Mouse (Mus musculus): ENCODE measurements around the gene Gabbr2. TPM values are rescaled to one million over a fixed set of nuclear protein-coding genes. Genes with fewer than 3 reads are reported as not detected.

The Gabbr2 gene
- polyA plus RNA-seq, 1 experiment from 2014 or later = 3.0 TPM

- Histone ChIP-seq H3K9me3 (no peaks in the 10 kb centered on the region), H3K4me2 (replicated peaks) (no peak overlapping the region), H3K27me3 (replicated peaks) (no peaks in the 10 kb centered on the region), H3K9ac (no peak overlapping the region), H3K4me3 (no peak overlapping the region), H3K4me1 (no peaks in the 10 kb centered on the region), H3K36me3 (no peaks in the 10 kb centered on the region), H3K27ac (no peak overlapping the region)
- WGBS = 59% methylated on average over 6 of the region's 6 CpGs
- ATAC-seq (ENCODE audit: low FRiP score, low read depth) = no peak
Observed at GRCm38 (mm10) chr4:46710018-46710417, 281.7 kb downstream of the Gabbr2 start.

- no peak overlapping the region for H3K9ac ChIP-seq
- no peaks in the 10 kb centered on the region for H3K27me3 ChIP-seq (replicated peaks)
- WGBS = 57% methylated on average over 7 of the region's 7 CpGs
Observed at GRCm38 (mm10) chr4:46709492-46709891, 282.2 kb downstream of the Gabbr2 start.

GRCm38 (mm10) chr4:46705739-46706138, 285.9 kb downstream of the Gabbr2 start:
- no peaks in the 10 kb centered on the region for H3K36me3 ChIP-seq
- no peaks in the 10 kb centered on the region for H3K27me3 ChIP-seq (replicated peaks)
- no peaks in the 10 kb centered on the region for H3K4me1 ChIP-seq
- H3K4me2 ChIP-seq (replicated peaks) = no peak overlapping the region
- no peak overlapping the region for H3K27ac ChIP-seq
- no peak overlapping the region for H3K4me3 ChIP-seq
- no peak for ATAC-seq (ENCODE audit: low FRiP score, low read depth)
- H3K9ac ChIP-seq = no peak overlapping the region
- no peaks in the 10 kb centered on the region for H3K9me3 ChIP-seq
- 85% methylated on average over 12 of the region's 12 CpGs for WGBS

More at GRCm38 (mm10) chr4:46709492-46709891, 282.2 kb downstream of the Gabbr2 start:
- Histone ChIP-seq H3K9me3 (no peaks in the 10 kb centered on the region), H3K4me2 (replicated peaks) (no peak overlapping the region), H3K36me3 (no peaks in the 10 kb centered on the region), H3K4me1 (no peaks in the 10 kb centered on the region), H3K4me3 (no peak overlapping the region), H3K27ac (no peak overlapping the region)
- ATAC-seq (ENCODE audit: low FRiP score, low read depth) = no peak

GRCm38 (mm10) chr4:46703146-46703545, 288.5 kb downstream of the Gabbr2 start:
- Histone ChIP-seq H3K4me3 (no peak overlapping the region), H3K4me2 (replicated peaks) (no peak overlapping the region), H3K9ac (no peak overlapping the region), H3K27ac (no peak overlapping the region), H3K36me3 (no peaks in the 10 kb centered on the region), H3K27me3 (replicated peaks) (no peaks in the 10 kb centered on the region), H3K4me1 (no peaks in the 10 kb centered on the region), H3K9me3 (no peaks in the 10 kb centered on the region)
- WGBS = 96% methylated on average over 10 of the region's 10 CpGs
- no peak for ATAC-seq (ENCODE audit: low FRiP score, low read depth)

- Histone ChIP-seq H3K36me3 (no peaks in the 10 kb centered on the region), H3K9ac (no peak overlapping the region), H3K4me2 (replicated peaks) (no peak overlapping the region), H3K27ac (no peak overlapping the region), H3K4me1 (no peaks in the 10 kb centered on the region), H3K9me3 (no peaks in the 10 kb centered on the region), H3K4me3 (no peak overlapping the region), H3K27me3 (replicated peaks) (no peaks in the 10 kb centered on the region)
- 82% methylated on average over 10 of the region's 10 CpGs for WGBS
- no peak for ATAC-seq (ENCODE audit: low FRiP score, low read depth)
Observed at GRCm38 (mm10) chr4:46700223-46700651, 291.4 kb downstream of the Gabbr2 start.

GRCm38 (mm10) chr4:46696467-46696866, 295.2 kb downstream of the Gabbr2 start:
- WGBS = 77% methylated on average over 6 of the region's 6 CpGs
- no peak overlapping the region for H3K4me2 ChIP-seq (replicated peaks)
- ATAC-seq (ENCODE audit: low FRiP score, low read depth) = no peak
- H3K9ac ChIP-seq = no peak overlapping the region
- no peaks in the 10 kb centered on the region for H3K4me1 ChIP-seq
- H3K9me3 ChIP-seq = no peaks in the 10 kb centered on the region
- no peak overlapping the region for H3K27ac ChIP-seq
- H3K27me3 ChIP-seq (replicated peaks) = no peaks in the 10 kb centered on the region
- no peaks in the 10 kb centered on the region for H3K36me3 ChIP-seq
- H3K4me3 ChIP-seq = no peak overlapping the region

- Histone ChIP-seq H3K4me3 (no peak overlapping the region), H3K9me3 (no peaks in the 10 kb centered on the region), H3K4me2 (replicated peaks) (no peak overlapping the region), H3K27me3 (replicated peaks) (peaks cover 3% of the 10 kb centered on the region; the same call in 1 of the 2 replicates), H3K4me1 (no peaks in the 10 kb centered on the region), H3K27ac (no peak overlapping the region), H3K9ac (no peak overlapping the region), H3K36me3 (no peaks in the 10 kb centered on the region)
- 86% methylated on average over 8 of the region's 8 CpGs for WGBS
- no peak for ATAC-seq (ENCODE audit: low FRiP score, low read depth)
Observed at GRCm38 (mm10) chr4:46690565-46690964, 301.1 kb downstream of the Gabbr2 start.

- H3K27ac ChIP-seq = no peak overlapping the region
- no peak overlapping the region for H3K4me2 ChIP-seq (replicated peaks)
- 86% methylated on average over 8 of the region's 8 CpGs for WGBS
- H3K9ac ChIP-seq = no peak overlapping the region
- H3K36me3 ChIP-seq = no peaks in the 10 kb centered on the region
- no peaks in the 10 kb centered on the region for H3K9me3 ChIP-seq
- H3K27me3 ChIP-seq (replicated peaks) = peaks cover 3% of the 10 kb centered on the region; the same call in 1 of the 2 replicates
- no peak overlapping the region for H3K4me3 ChIP-seq
- ATAC-seq (ENCODE audit: low FRiP score, low read depth) = no peak
- H3K4me1 ChIP-seq = no peaks in the 10 kb centered on the region
Observed at GRCm38 (mm10) chr4:46690023-46690420, 301.7 kb downstream of the Gabbr2 start.

GRCm38 (mm10) chr4:46689397-46690022, 302.2 kb downstream of the Gabbr2 start:
- Histone ChIP-seq H3K9ac (no peak overlapping the region), H3K9me3 (no peaks in the 10 kb centered on the region), H3K4me3 (no peak overlapping the region), H3K36me3 (no peaks in the 10 kb centered on the region), H3K27ac (no peak overlapping the region), H3K4me1 (no peaks in the 10 kb centered on the region), H3K27me3 (replicated peaks) (peaks cover 3% of the 10 kb centered on the region; the same call in 1 of the 2 replicates), H3K4me2 (replicated peaks) (no peak overlapping the region)
- ATAC-seq (ENCODE audit: low FRiP score, low read depth) = peak; percentile 61
- 46% methylated on average over 15 of the region's 15 CpGs for WGBS

- 83% methylated on average over 14 of the region's 14 CpGs for WGBS
Observed at GRCm38 (mm10) chr4:46688213-46688832, 303.4 kb downstream of the Gabbr2 start.

GRCm38 (mm10) chr4:46684160-46684559, 307.5 kb downstream of the Gabbr2 start:
- Histone ChIP-seq H3K9ac (no peak overlapping the region), H3K9me3 (no peaks in the 10 kb centered on the region), H3K4me2 (replicated peaks) (no peak overlapping the region), H3K4me3 (no peak overlapping the region), H3K27ac (no peak overlapping the region), H3K36me3 (no peaks in the 10 kb centered on the region), H3K27me3 (replicated peaks) (no peaks in the 10 kb centered on the region), H3K4me1 (no peaks in the 10 kb centered on the region)
- WGBS = 72% methylated on average over 6 of the region's 6 CpGs
- no peak for ATAC-seq (ENCODE audit: low FRiP score, low read depth)

More at GRCm38 (mm10) chr4:46688213-46688832, 303.4 kb downstream of the Gabbr2 start:
- ATAC-seq (ENCODE audit: low FRiP score, low read depth) = no peak
- Histone ChIP-seq H3K4me2 (replicated peaks) (no peak overlapping the region), H3K27me3 (replicated peaks) (peaks cover 3% of the 10 kb centered on the region; the same call in 1 of the 2 replicates), H3K9ac (no peak overlapping the region), H3K27ac (no peak overlapping the region), H3K4me3 (no peak overlapping the region), H3K36me3 (no peaks in the 10 kb centered on the region), H3K4me1 (no peaks in the 10 kb centered on the region), H3K9me3 (no peaks in the 10 kb centered on the region)

- Histone ChIP-seq H3K4me3 (no peak overlapping the region), H3K36me3 (no peaks in the 10 kb centered on the region), H3K9ac (no peak overlapping the region), H3K4me2 (replicated peaks) (no peak overlapping the region), H3K27ac (no peak overlapping the region), H3K27me3 (replicated peaks) (no peaks in the 10 kb centered on the region), H3K9me3 (no peaks in the 10 kb centered on the region), H3K4me1 (no peaks in the 10 kb centered on the region)
- no peak for ATAC-seq (ENCODE audit: low FRiP score, low read depth)
- WGBS = 64% methylated on average over 3 of the region's 3 CpGs
Observed at GRCm38 (mm10) chr4:46676646-46677045, 315.0 kb downstream of the Gabbr2 start.

- no peak overlapping the region for H3K4me3 ChIP-seq
- no peak overlapping the region for H3K9ac ChIP-seq
- no peaks in the 10 kb centered on the region for H3K36me3 ChIP-seq
- H3K27me3 ChIP-seq (replicated peaks) = no peaks in the 10 kb centered on the region
- no peaks in the 10 kb centered on the region for H3K4me1 ChIP-seq
- H3K9me3 ChIP-seq = no peaks in the 10 kb centered on the region
- no peak overlapping the region for H3K4me2 ChIP-seq (replicated peaks)
- no peak for ATAC-seq (ENCODE audit: low FRiP score, low read depth)
- H3K27ac ChIP-seq = no peak overlapping the region
- WGBS = 59% methylated on average over 4 of the region's 4 CpGs
Observed at GRCm38 (mm10) chr4:46675992-46676391, 315.7 kb downstream of the Gabbr2 start.

Measured in neural tube, embryonic 12.5 days (tissue).